Mouse (Mus musculus): ENCODE results near the gene Cd46.

GRCm38 (mm10) chr1:195012531-195012930 is 79.5 kb downstream of the Cd46 start:
- TF ChIP-seq ZNF384 (IDR thresholded peaks at IDR 0.05; ENCODE audit: low read depth, low read length) (no peak), HCFC1 (IDR thresholded peaks at IDR 0.05; ENCODE audit: borderline replicate concordance, insufficient read depth, low read length) (no peak), CHD2 (IDR thresholded peaks at IDR 0.05; ENCODE audit: low read depth, low read length) (no peak)

All from ES-E14 (cell line).